Mouse (Mus musculus) testis, adult 2 months (tissue): Measurements from ENCODE around the gene Pwp2. TPM values are rescaled to one million over a fixed set of nuclear protein-coding genes. Genes with fewer than 3 reads are reported as not detected.
A peak's percentile ranks its signal among the peaks of the same experiment; 100 is the strongest.
"Not testable (repeated sequence)": the region's sequence is repeated elsewhere in the genome, so short reads cannot be mapped to it uniquely, and the experiment has no call there.

Experiments used
- H3K27ac ChIP-seq: fragments of 200-500 bp; 2 replicates; pipeline ENCODE4 v1.5.1; 2012; ENCODE audit warnings: low read depth, low read length; ENCODE audit not compliant: control insufficient read depth, insufficient read depth
- H3K27me3 ChIP-seq: fragments of 200-500 bp; 2 replicates; pipeline ENCODE4 v1.6.1; 2012; ENCODE audit warnings: mild to moderate bottlenecking, low read length, moderate library complexity; ENCODE audit not compliant: control insufficient read depth, insufficient read depth
- H3K36me3 ChIP-seq: fragments of 200-500 bp; 2 replicates; pipeline ENCODE4 v1.6.1; 2012; ENCODE audit warnings: mild to moderate bottlenecking, low read length; ENCODE audit not compliant: control insufficient read depth, insufficient read depth
- H3K4me1 ChIP-seq: fragments of 200-500 bp; 2 replicates; pipeline ENCODE4 v1.6.1; 2012; ENCODE audit warnings: low read length; ENCODE audit not compliant: control insufficient read depth, insufficient read depth
- H3K4me3 ChIP-seq: fragments of 200-500 bp; 2 replicates; pipeline ENCODE4 v1.5.1; 2012; ENCODE audit warnings: low read depth, mild to moderate bottlenecking, low read length, moderate library complexity, mixed read lengths; ENCODE audit not compliant: control insufficient read depth
- CTCF ChIP-seq: fragments of 200-500 bp; IDR thresholded peaks from 2 replicates; pipeline ENCODE4 v1.5.1; 2012; ENCODE audit warnings: low read depth, mild to moderate bottlenecking, inconsistent platforms, low read length, moderate library complexity; ENCODE audit not compliant: control insufficient read depth, insufficient read depth, insufficient replicate concordance
- POLR2A ChIP-seq: fragments of 200-500 bp; IDR thresholded peaks from 2 replicates; pipeline ENCODE4 v1.6.1; 2012; ENCODE audit warnings: low read depth, mild to moderate bottlenecking, inconsistent platforms, low read length, moderate library complexity; ENCODE audit not compliant: control insufficient read depth
- polyA plus RNA-seq: library from polyadenylated mRNA; depleted of rRNA; stranded (reverse); fragments of >200 nt; gene quantifications from 2 replicates; pipeline ENCODE4 v1.2.3, GENCODE M21; 2012

The Pwp2 gene
- polyA plus RNA-seq, 1 experiment = 5.8 TPM

DNA sequence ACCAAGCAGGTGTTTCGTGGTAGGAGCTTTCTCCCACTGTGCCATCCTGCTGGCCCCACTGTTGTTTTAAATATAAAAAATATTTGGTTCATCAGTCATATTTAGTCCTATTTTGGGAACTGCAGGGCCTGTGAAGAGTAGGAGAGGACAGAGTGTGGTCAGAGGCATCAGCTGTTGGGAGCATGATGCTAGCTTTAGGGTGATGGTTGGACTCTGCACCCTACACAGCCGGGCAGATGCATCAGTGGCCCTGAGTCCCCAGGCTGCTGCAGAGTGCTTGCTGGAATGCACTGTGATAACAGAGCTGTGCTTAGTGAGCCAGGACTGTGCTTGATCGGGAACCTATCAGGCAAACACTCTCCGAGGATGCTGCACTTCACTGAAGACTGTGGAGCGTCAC, 8.0 kb upstream of the Pwp2 start:
- Histone ChIP-seq H3K27ac (no peak overlapping the region), H3K36me3 (peaks cover 1% of the 10 kb centered on the region), H3K4me1 (no peaks in the 10 kb centered on the region), H3K4me3 (no peak overlapping the region), H3K27me3 (no peaks in the 10 kb centered on the region)
- TF ChIP-seq POLR2A (no peak), CTCF (no peak)

DNA sequence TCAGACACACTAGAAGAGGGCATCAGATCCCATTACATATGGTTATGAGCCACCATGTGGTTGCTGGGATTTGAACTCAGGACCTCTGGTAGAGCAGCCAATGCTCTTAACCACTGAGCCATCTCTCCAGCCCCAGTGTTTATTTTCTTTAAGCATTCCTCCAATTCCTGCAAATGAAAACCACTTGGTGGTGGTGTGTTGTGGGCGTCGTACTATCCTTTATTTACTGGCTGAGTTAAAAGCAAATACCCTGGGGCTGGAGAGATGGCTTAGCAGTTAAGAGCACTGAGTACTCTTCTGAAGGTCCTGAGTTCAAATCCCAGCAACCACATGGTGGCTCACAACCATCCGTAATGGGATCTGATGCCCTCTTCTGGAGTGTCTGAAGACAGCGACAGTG, 1.1 kb upstream of the Pwp2 start:
- H3K36me3 ChIP-seq, H3K27ac ChIP-seq, H3K4me1 ChIP-seq, H3K27me3 ChIP-seq, H3K4me3 ChIP-seq: not testable (repeated sequence)

GRCm38 (mm10) chr10:78185381-78185725, 404 bp upstream of the Pwp2 start:
- TF ChIP-seq POLR2A (no peak), CTCF (no peak)
- H3K4me3 ChIP-seq = peak overlapping the region; percentile 84
- H3K36me3 ChIP-seq = no peaks in the 10 kb centered on the region; the same call in 1 of the 2 replicates
- no peaks in the 10 kb centered on the region for H3K4me1 ChIP-seq
- H3K27ac ChIP-seq = peak overlapping the region; percentile 68
- no peaks in the 10 kb centered on the region for H3K27me3 ChIP-seq

DNA sequence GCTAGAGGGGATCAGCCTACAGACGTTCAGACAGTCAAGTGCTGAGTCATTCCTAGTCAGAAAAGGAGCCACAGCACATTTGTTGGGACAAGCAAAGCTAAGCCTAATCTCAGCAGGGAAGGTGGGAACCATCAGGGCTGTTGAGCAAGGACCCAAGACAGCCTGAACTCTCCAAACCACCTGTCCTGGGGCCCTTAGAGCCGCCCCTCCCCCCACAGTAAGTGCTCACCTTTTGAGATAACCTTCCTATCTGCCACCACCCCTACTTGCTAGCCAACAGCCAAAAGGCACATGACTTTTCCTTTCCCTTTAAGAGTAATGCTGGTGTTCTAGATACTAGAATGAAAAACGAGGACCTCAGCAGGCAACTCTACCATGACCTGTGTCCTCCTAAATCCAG, 1.4 kb downstream of the Pwp2 start:
- Histone ChIP-seq H3K4me3 (no peak overlapping the region), H3K36me3 (peaks cover 1% of the 10 kb centered on the region; the same call in 1 of the 2 replicates)

GRCm38 (mm10) chr10:78182321-78182720, 2.6 kb downstream of the Pwp2 start:
- no peak overlapping the region for H3K27ac ChIP-seq
- no peaks in the 10 kb centered on the region for H3K4me1 ChIP-seq
- no peak for TF ChIP-seq POLR2A
- no peak for TF ChIP-seq CTCF
- H3K4me3 ChIP-seq = no peak overlapping the region
- H3K36me3 ChIP-seq = peaks cover 2% of the 10 kb centered on the region; the same call in 1 of the 2 replicates
- H3K27me3 ChIP-seq = no peaks in the 10 kb centered on the region

More for the DNA sequence above, 1.4 kb downstream of the Pwp2 start:
- Histone ChIP-seq H3K27me3 (no peaks in the 10 kb centered on the region), H3K4me1 (no peaks in the 10 kb centered on the region), H3K27ac (no peak overlapping the region)
- no peak for TF ChIP-seq CTCF
- no peak for TF ChIP-seq POLR2A

GRCm38 (mm10) chr10:78174474-78174873, 10.5 kb downstream of the Pwp2 start:
- Histone ChIP-seq H3K36me3 (peaks cover 4% of the 10 kb centered on the region), H3K27me3 (no peaks in the 10 kb centered on the region), H3K4me1 (no peaks in the 10 kb centered on the region; the same call in 1 of the 2 replicates), H3K27ac (no peak overlapping the region), H3K4me3 (no peak overlapping the region)
- TF ChIP-seq POLR2A (no peak), CTCF (no peak)

DNA sequence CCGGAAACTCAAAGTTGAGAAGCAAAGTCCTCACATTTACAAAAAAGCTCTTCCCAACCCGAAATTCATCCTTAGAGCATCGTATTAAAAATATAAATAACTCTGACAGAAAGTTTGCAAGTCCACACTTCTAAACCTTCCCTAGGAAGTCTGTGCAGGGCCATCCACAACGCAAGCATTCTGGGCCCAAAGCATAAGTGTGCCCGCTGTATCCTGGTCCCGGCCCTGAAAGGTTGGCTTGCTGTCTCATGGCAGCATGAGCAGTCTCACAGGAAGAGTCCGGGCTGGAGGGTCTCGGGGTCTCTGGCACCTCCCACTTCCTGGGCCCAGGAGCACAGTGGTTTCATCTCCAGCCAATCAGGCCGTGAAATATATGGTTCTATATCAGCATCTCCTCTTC, 13.4 kb downstream of the Pwp2 start:
- Histone ChIP-seq H3K4me1 (peaks cover 6% of the 10 kb centered on the region), H3K36me3 (peaks cover 1% of the 10 kb centered on the region; the same call in 1 of the 2 replicates), H3K27me3 (no peaks in the 10 kb centered on the region), H3K27ac (no peak overlapping the region), H3K4me3 (no peak overlapping the region)
- TF ChIP-seq CTCF (no peak), POLR2A (no peak)

DNA sequence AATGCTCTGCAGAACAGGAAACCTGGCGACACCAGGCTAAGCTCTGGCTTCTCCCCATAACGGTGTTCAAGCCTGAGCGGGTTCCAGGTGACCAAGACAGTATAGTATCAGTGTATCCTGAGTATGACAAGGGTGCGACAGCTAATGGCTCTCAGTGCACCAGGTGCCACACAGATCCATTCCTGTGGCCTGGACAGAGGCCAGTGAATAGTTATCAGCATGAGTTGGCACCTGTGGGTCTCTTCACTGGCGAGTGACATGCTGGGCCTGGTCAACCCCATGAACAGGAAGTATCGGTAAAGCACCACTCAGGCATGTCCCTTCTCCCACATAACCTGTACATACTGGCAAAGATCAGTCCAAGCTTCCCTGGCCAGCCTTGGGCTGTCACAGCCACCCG, 13.9 kb downstream of the Pwp2 start:
- TF ChIP-seq POLR2A = no peak
- TF ChIP-seq CTCF = no peak
- H3K36me3 ChIP-seq = peaks cover 1% of the 10 kb centered on the region; the same call in 1 of the 2 replicates
- no peak overlapping the region for H3K4me3 ChIP-seq
- H3K27ac ChIP-seq = no peak overlapping the region
- H3K27me3 ChIP-seq = no peaks in the 10 kb centered on the region
- peaks cover 6% of the 10 kb centered on the region for H3K4me1 ChIP-seq
